Mouse (Mus musculus) liver, postnatal 0 days (tissue): ENCODE measurements at regions not wholly inside any gene's neighbourhood (a gene's known extent, or its start where the extent isn't known, plus 50 kb on each side); places are given as distances from the start of the nearest gene placed in this dataset.

Source experiments
- ATAC-seq: fragments of 200-750 bp; cut with Nextera tagmentation; 2 replicates; pipeline ENCODE4 v1.8.0; 2017; ENCODE audit warnings: mild to moderate bottlenecking, moderate library complexity
- DNase-seq: peaks from one replicate; pipeline ENCODE4 v3.0.0-alpha.2; 2016
- H3K27ac ChIP-seq: fragments of 300-500 bp; sonication (generic); 2 replicates; pipeline ENCODE4 v1.5.1; 2014; ENCODE audit warnings: antibody characterized with exemption, moderate library complexity, mild to moderate bottlenecking, low read depth
- H3K27me3 ChIP-seq: fragments of 300-500 bp; sonication (generic); 2 replicates; pipeline ENCODE4 v1.6.1; 2014; ENCODE audit warnings: low read length, control low read depth, mixed read lengths; ENCODE audit not compliant: insufficient read depth
- H3K36me3 ChIP-seq: fragments of 300-500 bp; sonication (generic); replicated peaks from 2 replicates; pipeline ENCODE4 v1.6.1; 2014; ENCODE audit warnings: mild to moderate bottlenecking, control low read depth, low read length, moderate library complexity, mixed read lengths; ENCODE audit not compliant: insufficient read depth
- H3K4me1 ChIP-seq: fragments of 300-500 bp; sonication (generic); 2 replicates; pipeline ENCODE4 v1.6.1; 2014; ENCODE audit warnings: antibody characterized with exemption, mild to moderate bottlenecking, control low read depth; ENCODE audit not compliant: insufficient read depth
- H3K4me2 ChIP-seq: fragments of 300-500 bp; sonication (generic); 2 replicates; pipeline ENCODE4 v1.6.1; 2014; ENCODE audit warnings: low read depth, mild to moderate bottlenecking, low read length, moderate library complexity, mixed read lengths
- H3K4me3 ChIP-seq: fragments of 300-500 bp; sonication (generic); 2 replicates; pipeline ENCODE4 v1.5.1; 2014; ENCODE audit warnings: low read depth, low read length
- H3K9ac ChIP-seq: fragments of 300-500 bp; sonication (generic); replicated peaks from 2 replicates; pipeline ENCODE4 v1.6.1; 2014; ENCODE audit warnings: mild to moderate bottlenecking, moderate library complexity
- H3K9me3 ChIP-seq: fragments of 300-500 bp; sonication (generic); 2 replicates; pipeline ENCODE4 v1.6.1; 2016; ENCODE audit warnings: mild to moderate bottlenecking, control low read depth, low read length, mixed read lengths
- CTCF ChIP-seq: sonication (generic); IDR thresholded peaks from 2 replicates; pipeline ENCODE4 v1.5.1; 2016; ENCODE audit warnings: antibody characterized with exemption, low read depth
- EP300 ChIP-seq: IDR thresholded peaks from 2 replicates; pipeline ENCODE4 v1.6.1; 2016; ENCODE audit warnings: antibody characterized with exemption, low read depth, mild to moderate bottlenecking
- WGBS: fragments of 180-500 bp; shearing (Covaris S2); extraction: QIAGEN DNeasy Blood & Tissue Kit; methylation state at CpG from one replicate; pipeline ENCODE4 v1.1.7; 2014; ENCODE audit not compliant: insufficient replicate concordance; 5-methylcytosine and 5-hydroxymethylcytosine counted together

DNA sequence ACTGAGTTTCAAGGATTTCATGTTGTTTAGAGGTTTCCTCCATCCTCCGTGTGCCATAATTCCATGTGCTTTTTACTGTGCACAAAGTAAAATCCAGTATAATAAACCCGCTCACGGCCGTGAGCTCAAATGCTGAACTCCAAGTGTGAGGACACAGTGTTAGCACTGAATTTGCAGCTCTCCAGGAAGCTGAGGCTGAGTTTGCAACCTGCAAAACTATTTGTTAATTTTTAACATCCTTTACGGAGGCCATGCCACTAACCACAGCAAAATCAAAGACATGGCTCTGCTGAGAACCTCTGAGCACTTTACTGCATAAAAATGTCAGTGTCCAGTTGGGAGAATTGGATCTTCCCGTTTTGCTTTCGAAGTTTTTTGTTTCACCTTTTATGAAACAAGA is 377.6 kb upstream of the Ctso start:
- Histone ChIP-seq H3K4me1 (no peaks in the 10 kb centered on the region), H3K9ac (no peak overlapping the region), H3K4me3 (no peak overlapping the region), H3K36me3 (no peaks in the 10 kb centered on the region), H3K27ac (no peak overlapping the region), H3K27me3 (no peaks in the 10 kb centered on the region), H3K9me3 (no peaks in the 10 kb centered on the region), H3K4me2 (no peak overlapping the region)
- TF ChIP-seq EP300 (no peak), CTCF (no peak)
- 62% methylated on average over 7 of the region's 7 CpGs for WGBS
- DNase-seq (no peak), ATAC-seq (no peak)

GRCm38 (mm10) chr3:81562610-81563258 is 369.7 kb upstream of the Ctso start:
- 68% methylated on average over 2 of the region's 2 CpGs for WGBS
- H3K4me1 ChIP-seq = no peaks in the 10 kb centered on the region
- TF ChIP-seq EP300 = no peak
- no peak for TF ChIP-seq CTCF
- ATAC-seq (no peak), DNase-seq (no peak)
- no peak overlapping the region for H3K9ac ChIP-seq
- no peaks in the 10 kb centered on the region for H3K9me3 ChIP-seq
- H3K4me2 ChIP-seq = no peak overlapping the region
- H3K4me3 ChIP-seq = no peak overlapping the region
- H3K27ac ChIP-seq = no peak overlapping the region
- no peaks in the 10 kb centered on the region for H3K36me3 ChIP-seq
- H3K27me3 ChIP-seq = no peaks in the 10 kb centered on the region

DNA sequence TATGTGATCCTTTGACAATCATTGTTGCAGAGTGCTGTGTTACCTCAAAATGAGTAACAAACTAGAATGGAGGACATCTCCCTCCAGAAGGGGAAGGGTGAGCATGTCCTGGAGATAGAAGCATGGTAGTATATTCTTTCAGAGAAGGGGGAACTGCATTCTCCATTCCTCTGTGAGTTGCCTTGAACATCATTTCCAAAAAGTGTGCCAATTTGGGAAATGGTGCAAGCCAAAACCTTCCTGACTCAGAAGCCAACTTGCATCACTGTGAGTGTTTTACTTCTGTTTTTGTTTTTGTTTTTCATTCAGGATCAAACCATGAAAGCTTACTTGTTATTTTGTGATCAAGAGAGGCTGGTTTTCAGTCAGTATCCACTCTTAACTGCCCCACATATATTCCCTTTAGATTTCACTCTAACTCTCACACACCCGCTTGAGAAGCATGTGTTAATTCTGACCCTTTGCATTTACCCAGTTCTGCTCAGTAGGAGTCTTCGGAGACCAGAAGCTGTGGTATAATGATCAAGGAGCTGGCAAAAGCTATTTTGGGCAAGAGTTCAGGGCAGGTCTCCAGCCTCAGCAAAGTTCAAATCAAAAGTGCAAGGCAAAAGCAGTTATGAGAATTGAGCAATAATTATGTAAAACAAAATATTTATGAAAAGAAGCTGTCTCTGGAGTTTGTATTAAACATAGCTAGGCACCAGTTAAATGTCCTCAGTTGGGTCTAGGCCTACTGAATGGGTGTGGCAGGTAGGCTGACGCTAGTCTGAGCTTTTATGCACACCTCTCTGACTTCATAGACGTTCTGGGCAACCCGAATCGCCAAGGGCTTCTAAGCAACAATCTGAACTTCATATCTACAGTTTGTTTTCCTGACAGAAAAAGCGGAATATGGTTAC is 368.3 kb upstream of the Ctso start:
- no peak overlapping the region for H3K4me2 ChIP-seq
- no peaks in the 10 kb centered on the region for H3K36me3 ChIP-seq
- H3K9ac ChIP-seq = no peak overlapping the region
- DNase-seq = no peak
- no peak overlapping the region for H3K27ac ChIP-seq
- H3K4me3 ChIP-seq = no peak overlapping the region
- H3K27me3 ChIP-seq = no peaks in the 10 kb centered on the region
- H3K9me3 ChIP-seq = no peaks in the 10 kb centered on the region
- H3K4me1 ChIP-seq = no peaks in the 10 kb centered on the region
- TF ChIP-seq CTCF = no peak
- no peak for TF ChIP-seq EP300
- 71% methylated on average over 7 of the region's 7 CpGs for WGBS
- ATAC-seq = no peak

DNA sequence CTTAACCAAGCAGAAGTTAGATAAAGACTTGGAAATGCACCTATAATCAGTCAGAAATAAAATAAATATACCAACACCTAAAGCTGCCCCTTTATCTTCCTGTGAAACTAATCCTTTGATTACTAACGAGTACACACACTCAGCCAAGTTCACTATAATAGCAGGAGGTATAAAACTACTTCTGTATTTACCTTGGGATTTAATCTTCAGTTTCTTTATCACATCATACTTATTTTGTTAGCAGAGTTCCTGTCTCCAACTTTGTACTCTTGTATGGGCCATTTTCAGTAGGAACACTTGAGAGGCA is 367.7 kb upstream of the Ctso start:
- Histone ChIP-seq H3K4me3 (no peak overlapping the region), H3K9ac (no peak overlapping the region), H3K27me3 (no peaks in the 10 kb centered on the region), H3K9me3 (no peaks in the 10 kb centered on the region), H3K4me2 (no peak overlapping the region), H3K27ac (no peak overlapping the region), H3K4me1 (no peaks in the 10 kb centered on the region), H3K36me3 (no peaks in the 10 kb centered on the region)
- ATAC-seq (no peak), DNase-seq (no peak)
- 62% methylated on average over 1 of the region's 1 CpGs for WGBS
- no peak for TF ChIP-seq EP300
- no peak for TF ChIP-seq CTCF

DNA sequence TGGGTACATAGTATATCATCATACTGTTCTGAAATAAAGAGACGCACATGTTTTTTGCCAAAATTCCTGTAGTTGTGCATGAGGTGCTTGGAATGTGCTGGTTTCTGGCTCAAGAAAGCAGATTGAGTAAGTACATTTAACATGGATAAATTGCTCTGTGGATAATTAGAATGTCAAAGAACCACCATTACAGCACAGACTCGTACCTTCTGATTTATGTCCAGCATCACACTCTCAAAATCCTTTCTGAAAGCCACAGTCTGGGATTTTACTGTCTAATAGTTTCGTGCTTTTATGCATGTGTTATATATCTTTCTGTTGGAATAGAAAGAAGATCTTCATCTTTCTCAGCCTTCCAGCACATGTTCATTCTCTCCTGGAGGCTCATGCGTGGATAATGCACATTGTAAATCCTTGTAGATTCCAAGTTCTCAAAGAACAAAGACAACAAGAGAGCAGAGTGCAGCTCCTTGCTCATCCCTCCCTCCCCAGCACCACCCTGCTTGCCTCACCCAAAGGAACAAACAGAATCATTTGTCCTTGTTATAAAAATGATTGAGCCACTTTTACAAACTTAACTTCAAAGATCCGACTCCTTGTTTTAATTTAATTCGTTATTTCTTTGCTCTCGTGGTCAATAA is 348.9 kb upstream of the Ctso start:
- H3K9ac ChIP-seq = no peak overlapping the region
- ATAC-seq (no peak), DNase-seq (no peak)
- WGBS = 74% methylated on average over 7 of the region's 7 CpGs
- H3K27ac ChIP-seq = no peak overlapping the region
- TF ChIP-seq CTCF (no peak), EP300 (no peak)
- no peaks in the 10 kb centered on the region for H3K27me3 ChIP-seq
- H3K36me3 ChIP-seq = no peaks in the 10 kb centered on the region
- H3K9me3 ChIP-seq = no peaks in the 10 kb centered on the region
- H3K4me1 ChIP-seq = no peaks in the 10 kb centered on the region
- H3K4me2 ChIP-seq = no peak overlapping the region
- no peak overlapping the region for H3K4me3 ChIP-seq

DNA sequence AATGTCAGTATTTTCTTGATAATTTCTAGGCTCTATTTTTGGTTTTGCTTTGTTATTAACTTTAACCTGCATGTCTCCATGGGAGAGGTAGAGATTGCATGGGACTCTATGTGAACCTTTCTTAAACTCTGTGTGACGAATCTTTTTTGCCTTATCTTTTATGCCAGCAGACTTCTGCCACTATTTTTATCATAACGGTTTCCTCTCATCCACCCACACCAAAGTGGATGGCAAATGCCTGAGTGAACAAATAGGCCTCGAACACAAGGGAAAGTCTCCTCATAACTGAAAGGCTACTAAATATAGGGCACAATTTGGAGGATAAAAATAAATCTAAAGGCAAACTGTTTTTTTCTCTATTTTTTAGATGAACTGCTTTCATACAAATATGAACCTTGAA is 343.3 kb upstream of the Ctso start:
- Histone ChIP-seq H3K4me1 (no peaks in the 10 kb centered on the region), H3K27ac (no peak overlapping the region), H3K4me3 (no peak overlapping the region), H3K9ac (no peak overlapping the region), H3K36me3 (no peaks in the 10 kb centered on the region), H3K4me2 (no peak overlapping the region), H3K27me3 (no peaks in the 10 kb centered on the region), H3K9me3 (no peaks in the 10 kb centered on the region)
- 42% methylated on average over 3 of the region's 3 CpGs for WGBS
- ATAC-seq (no peak), DNase-seq (no peak)
- TF ChIP-seq EP300 (no peak), CTCF (no peak)
